Mouse (Mus musculus): Measurements from ENCODE around the gene Acadl.

Acadl gene

DNA sequence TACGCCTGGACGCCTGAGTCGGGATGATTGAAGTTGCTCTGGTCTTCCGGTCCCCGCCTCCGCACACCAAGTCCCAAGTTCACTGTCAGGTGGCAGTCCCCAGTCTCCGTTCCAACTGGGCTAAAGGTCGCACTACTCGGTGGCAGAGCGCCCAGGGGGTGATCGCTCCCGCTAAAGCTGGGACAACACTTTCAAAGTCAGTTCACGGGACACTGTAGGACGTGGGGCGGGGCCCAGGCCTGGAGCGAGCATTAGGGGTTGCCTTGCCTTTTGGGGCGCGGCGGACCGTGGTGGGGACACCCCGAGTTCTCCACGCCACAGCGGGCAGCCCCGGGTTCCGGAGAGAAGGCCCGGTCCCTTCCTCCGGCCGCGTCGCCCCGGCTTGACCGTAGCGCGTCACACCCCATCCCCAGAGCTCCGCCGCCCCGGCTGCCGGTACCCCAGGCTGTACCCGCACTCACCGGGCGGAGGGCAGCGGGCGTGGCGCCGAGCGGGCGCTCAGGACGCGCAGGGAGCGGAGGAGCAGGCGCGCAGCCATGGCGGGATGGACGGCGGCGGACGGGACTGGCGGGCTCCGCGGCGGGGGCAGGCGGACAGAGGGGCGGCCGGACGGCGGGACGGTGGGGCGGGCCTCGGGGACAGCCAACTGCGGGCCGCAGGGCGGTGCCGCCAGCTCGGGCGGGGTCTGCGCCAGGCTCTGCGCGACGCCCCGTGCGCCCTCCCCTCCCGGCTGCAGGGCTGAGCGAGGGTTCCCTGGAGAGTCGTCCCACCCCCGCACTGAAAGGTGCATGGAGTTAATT is at the start of gene Acadl:
TSS of gene Acadl (minus strand) at position 566 of the 800 bp plus-strand sequence.
- peak; percentile 51 for DNase-seq (ENCODE audit: low read depth, low spot score)

DNA sequence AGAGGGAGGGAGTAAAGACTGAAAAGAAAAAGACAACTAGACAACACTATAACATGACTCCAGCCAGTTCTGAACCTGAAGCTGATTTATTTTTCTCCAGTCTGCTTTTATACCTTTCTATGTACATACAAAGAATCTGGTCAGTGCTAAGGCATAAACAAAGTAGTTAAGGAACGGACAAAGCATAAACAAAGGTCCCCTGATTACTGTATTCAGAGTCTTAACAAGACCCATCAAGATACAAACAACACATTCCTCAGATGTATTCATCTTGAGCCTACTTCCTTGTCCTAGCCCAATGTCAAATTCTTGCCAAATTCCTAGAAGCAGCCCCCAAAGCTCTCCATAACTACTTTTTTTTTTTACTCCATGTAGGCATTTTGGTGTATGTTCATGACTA is 49.2 kb upstream of the Acadl start:
- DNase-seq (ENCODE audit: low read depth, low spot score), result no peak

- no peak for DNase-seq (ENCODE audit: low read depth, low spot score)
Observed at GRCm38 (mm10) chr1:66902566-66902965, 39.5 kb upstream of the Acadl start.

- DNase-seq (ENCODE audit: low read depth, low spot score), result no peak
Observed at GRCm38 (mm10) chr1:66900946-66901345, 37.9 kb upstream of the Acadl start.

GRCm38 (mm10) chr1:66898261-66898660 is 35.2 kb upstream of the Acadl start:
- no peak for DNase-seq (ENCODE audit: low read depth, low spot score)

GRCm38 (mm10) chr1:66896556-66896955 is 33.5 kb upstream of the Acadl start:
- no peak for DNase-seq (ENCODE audit: low read depth, low spot score)

- no peak for DNase-seq (ENCODE audit: low read depth, low spot score)
Observed at GRCm38 (mm10) chr1:66896125-66896524, 33.0 kb upstream of the Acadl start.

- DNase-seq (ENCODE audit: low read depth, low spot score), result no peak
Observed at GRCm38 (mm10) chr1:66895837-66896118, 32.7 kb upstream of the Acadl start.

- DNase-seq (ENCODE audit: low read depth, low spot score), result no peak
Observed at GRCm38 (mm10) chr1:66895093-66895836, 32.2 kb upstream of the Acadl start.

GRCm38 (mm10) chr1:66887175-66887574 is 24.1 kb upstream of the Acadl start:
- DNase-seq (ENCODE audit: low read depth, low spot score), result no peak

DNA sequence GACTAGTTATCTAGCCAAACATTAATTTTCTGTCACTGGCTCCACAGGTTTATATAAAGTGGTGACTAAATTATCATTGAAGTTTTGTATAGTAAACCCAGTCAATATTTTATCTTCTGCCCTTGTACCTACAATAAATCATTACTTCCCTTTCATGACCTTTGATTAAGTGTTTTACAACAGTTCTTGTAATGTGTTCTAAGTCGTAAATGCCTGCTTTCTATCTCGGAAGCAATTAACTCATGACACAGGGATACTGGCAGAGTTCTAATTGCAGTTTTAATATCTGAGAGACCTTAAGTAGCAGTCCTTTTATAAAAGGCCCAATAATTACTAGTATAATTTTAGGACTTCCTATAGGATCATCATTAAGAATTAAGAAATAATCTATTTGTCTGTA is 17.1 kb upstream of the Acadl start:
- DNase-seq (ENCODE audit: low read depth, low spot score), result no peak

DNA sequence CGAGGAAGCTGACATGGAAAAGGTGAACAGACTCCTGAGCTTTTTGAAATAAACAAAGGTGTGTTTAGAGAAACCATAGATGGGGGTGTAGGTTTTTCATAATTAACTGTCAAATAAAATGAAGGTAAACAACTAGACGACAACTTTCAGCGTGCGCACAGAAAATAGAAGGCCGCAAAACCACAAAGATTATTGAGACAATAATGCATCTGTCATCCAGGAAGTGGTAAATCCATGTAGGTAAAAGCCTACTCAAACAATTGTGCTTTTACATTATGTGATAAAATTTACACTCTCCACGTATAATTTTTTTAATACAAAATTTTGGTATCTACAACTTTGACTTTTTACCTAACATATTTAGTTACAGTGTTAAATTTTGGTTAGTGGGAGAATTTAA is 11.7 kb upstream of the Acadl start:
- DNase-seq (ENCODE audit: low read depth, low spot score), result no peak

GRCm38 (mm10) chr1:66871591-66871990 is 8.5 kb upstream of the Acadl start:
- DNase-seq (ENCODE audit: low read depth, low spot score), result no peak

DNA sequence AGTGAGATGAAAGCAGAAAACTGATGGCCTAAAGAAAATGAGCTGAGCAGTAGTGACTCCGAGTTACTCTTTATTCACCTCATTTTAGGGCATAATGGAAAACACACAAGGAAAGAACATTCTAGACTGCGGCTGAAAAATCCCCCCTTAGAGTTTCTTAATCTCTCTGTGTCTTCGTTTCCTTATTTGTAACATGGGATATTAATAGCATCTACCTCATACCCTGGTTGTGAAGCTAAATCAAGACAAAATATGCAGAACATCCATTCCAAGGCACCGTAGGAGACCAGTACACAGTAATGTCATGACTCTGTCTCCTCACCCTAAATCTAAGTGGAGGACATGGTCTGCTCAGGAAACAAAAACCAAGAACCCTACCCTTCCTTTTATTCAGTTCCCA is 2.6 kb upstream of the Acadl start:
- DNase-seq (ENCODE audit: low read depth, low spot score), result no peak

GRCm38 (mm10) chr1:66863741-66864495 is 841 bp upstream of the Acadl start:
- no peak for DNase-seq (ENCODE audit: low read depth, low spot score)

- peak; percentile 29 for DNase-seq (ENCODE audit: low read depth, low spot score)
Observed at GRCm38 (mm10) chr1:66861764-66862672, 1.1 kb downstream of the Acadl start.

GRCm38 (mm10) chr1:66847506-66847905 is 15.6 kb downstream of the Acadl start:
- DNase-seq (ENCODE audit: low read depth, low spot score), result no peak

GRCm38 (mm10) chr1:66845690-66846318 is 17.3 kb downstream of the Acadl start:
- no peak for DNase-seq (ENCODE audit: low read depth, low spot score)

DNA sequence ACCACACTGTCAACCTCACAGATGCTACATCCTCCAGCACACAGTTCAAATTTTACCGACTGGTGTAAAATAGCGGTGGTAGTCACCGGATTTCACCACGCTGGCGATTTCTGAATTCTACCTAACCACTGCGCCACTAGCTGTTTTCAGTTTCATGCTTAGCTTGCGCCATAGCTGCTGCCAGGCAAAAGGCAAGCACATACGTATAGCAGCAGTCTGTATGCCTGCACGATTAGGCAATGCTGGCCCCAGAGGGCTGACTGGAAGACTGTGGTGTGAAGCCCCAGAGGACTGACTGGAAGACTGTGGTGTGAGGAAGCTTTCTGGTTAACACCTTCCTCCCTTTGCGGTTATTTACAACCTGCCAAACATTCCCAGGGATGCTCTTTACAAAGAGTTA is 21.1 kb downstream of the Acadl start:
- no peak for DNase-seq (ENCODE audit: low read depth, low spot score)

DNA sequence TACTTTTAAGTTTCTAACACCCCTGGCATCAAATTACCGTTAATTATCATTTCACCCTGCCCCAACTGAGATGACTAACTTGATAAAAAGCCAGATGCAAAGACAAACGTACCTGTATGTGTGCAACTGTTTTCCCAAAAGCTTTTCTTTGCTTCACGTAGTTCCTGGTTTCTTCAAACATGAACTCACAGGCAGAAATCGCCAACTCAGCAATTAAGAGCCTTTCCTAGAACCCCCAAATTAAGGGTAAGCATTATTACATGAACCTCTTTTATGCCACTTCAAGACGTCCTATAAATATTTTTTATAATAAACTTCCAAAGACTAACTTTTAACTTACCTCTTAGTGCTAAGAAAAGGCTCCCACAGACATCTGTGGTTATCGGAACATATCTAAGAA is 21.6 kb downstream of the Acadl start:
- DNase-seq (ENCODE audit: low read depth, low spot score), result no peak
